Mouse (Mus musculus): ENCODE measurements around the gene Cd79a.

The Cd79a gene

GRCm38 (mm10) chr7:24897224-24897623, at the start of gene Cd79a:
Gene Cd79a (plus strand): TSS chr7:24897381.
- DNase-seq (ENCODE audit: low read depth, low spot score), result no peak

- no peak for DNase-seq (ENCODE audit: low read depth, low spot score)
Measured at GRCm38 (mm10) chr7:24850162-24850561, 47.0 kb upstream of the Cd79a start.

GRCm38 (mm10) chr7:24850899-24851303, 46.3 kb upstream of the Cd79a start:
- peak; percentile 7 for DNase-seq (ENCODE audit: low read depth, low spot score)

- DNase-seq (ENCODE audit: low read depth, low spot score), result no peak
Measured at GRCm38 (mm10) chr7:24851596-24852325, 45.4 kb upstream of the Cd79a start.

- no peak for DNase-seq (ENCODE audit: low read depth, low spot score)
Measured at GRCm38 (mm10) chr7:24852557-24853232, 44.5 kb upstream of the Cd79a start.

GRCm38 (mm10) chr7:24853233-24853563, 44.0 kb upstream of the Cd79a start:
- no peak for DNase-seq (ENCODE audit: low read depth, low spot score)

- no peak for DNase-seq (ENCODE audit: low read depth, low spot score)
Measured at GRCm38 (mm10) chr7:24853695-24854094, 43.5 kb upstream of the Cd79a start.

GRCm38 (mm10) chr7:24856460-24857120, 40.6 kb upstream of the Cd79a start:
- DNase-seq (ENCODE audit: low read depth, low spot score), result no peak

- DNase-seq (ENCODE audit: low read depth, low spot score), result no peak
Measured at GRCm38 (mm10) chr7:24859234-24859633, 37.9 kb upstream of the Cd79a start.

- DNase-seq (ENCODE audit: low read depth, low spot score), result no peak
Measured at GRCm38 (mm10) chr7:24861913-24862312, 35.3 kb upstream of the Cd79a start, which contains the start of gene Gm9844. Gene Gm9844 (plus strand): TSS chr7:24862213.

GRCm38 (mm10) chr7:24862853-24863252, 34.3 kb upstream of the Cd79a start:
- no peak for DNase-seq (ENCODE audit: low read depth, low spot score)

GRCm38 (mm10) chr7:24864156-24864555, 33.0 kb upstream of the Cd79a start:
- DNase-seq (ENCODE audit: low read depth, low spot score), result no peak

GRCm38 (mm10) chr7:24869080-24869479, 28.1 kb upstream of the Cd79a start:
- DNase-seq (ENCODE audit: low read depth, low spot score), result no peak

GRCm38 (mm10) chr7:24869532-24870165, 27.5 kb upstream of the Cd79a start, which contains the start of the genes Lypd4 and Dmrtc2:
Gene Lypd4 (minus strand): TSS chr7:24869941.
Gene Dmrtc2 (plus strand): TSS chr7:24870057.
- no peak for DNase-seq (ENCODE audit: low read depth, low spot score)

GRCm38 (mm10) chr7:24877588-24877987, 19.6 kb upstream of the Cd79a start:
- no peak for DNase-seq (ENCODE audit: low read depth, low spot score)

GRCm38 (mm10) chr7:24879620-24880019, 17.6 kb upstream of the Cd79a start:
- DNase-seq (ENCODE audit: low read depth, low spot score), result no peak

- no peak for DNase-seq (ENCODE audit: low read depth, low spot score)
Measured at GRCm38 (mm10) chr7:24882416-24883199, 14.6 kb upstream of the Cd79a start.

- peak; percentile 99 for DNase-seq (ENCODE audit: low read depth, low spot score)
Measured at GRCm38 (mm10) chr7:24883896-24884692, 13.1 kb upstream of the Cd79a start, which contains the start of gene Rps19. Gene Rps19 (plus strand): TSS chr7:24884371.

GRCm38 (mm10) chr7:24884693-24885291, 12.4 kb upstream of the Cd79a start:
- no peak for DNase-seq (ENCODE audit: low read depth, low spot score)
